Mouse (Mus musculus): ENCODE data around the gene Fstl1. TPM values are rescaled to one million over a fixed set of nuclear protein-coding genes. Genes with fewer than 3 reads are reported as not detected.

Fstl1 gene
- polyA plus RNA-seq, 1 experiment from 2014 or later = 641 TPM

- DNase-seq (ENCODE audit: low spot score) = peak; percentile 44
- H3K36me3 ChIP-seq (ENCODE audit: insufficient read depth, low read length) = no peaks in the 10 kb centered on the region
- no peak for TF ChIP-seq CTCF (IDR thresholded peaks at IDR 0.05; ENCODE audit: low read depth)
- ATAC-seq (replicated peaks; ENCODE audit: low FRiP score, low read depth) = no peak
- 74% methylated on average over 7 of the region's 7 CpGs for WGBS
- H3K27me3 ChIP-seq (ENCODE audit: insufficient read depth, low read length) = no peaks in the 10 kb centered on the region
- H3K4me2 ChIP-seq (ENCODE audit: low read length) = no peak overlapping the region
- no peak overlapping the region for H3K9ac ChIP-seq (ENCODE audit: low read depth, low read length)
- H3K4me1 ChIP-seq (replicated peaks; ENCODE audit: insufficient read depth, low read length) = no peaks in the 10 kb centered on the region
- no peaks in the 10 kb centered on the region for H3K9me3 ChIP-seq (replicated peaks; ENCODE audit: low read length)
- H3K27ac ChIP-seq = no peak overlapping the region
- no peak overlapping the region for H3K4me3 ChIP-seq (replicated peaks; ENCODE audit: low read depth, low read length)
Measured at GRCm38 (mm10) chr16:37845202-37845925, 68.7 kb downstream of the Fstl1 start.

GRCm38 (mm10) chr16:37847081-37847480 is 70.4 kb downstream of the Fstl1 start:
- ATAC-seq (replicated peaks; ENCODE audit: low FRiP score, low read depth) (no peak), DNase-seq (ENCODE audit: low spot score) (no peak)
- H3K9ac ChIP-seq (ENCODE audit: low read depth, low read length) = no peak overlapping the region
- H3K27ac ChIP-seq = no peak overlapping the region
- no peaks in the 10 kb centered on the region for H3K27me3 ChIP-seq (ENCODE audit: insufficient read depth, low read length)
- no peak overlapping the region for H3K4me2 ChIP-seq (ENCODE audit: low read length)
- H3K4me3 ChIP-seq (replicated peaks; ENCODE audit: low read depth, low read length) = no peak overlapping the region
- WGBS = 79% methylated on average over 3 of the region's 3 CpGs
- no peaks in the 10 kb centered on the region for H3K4me1 ChIP-seq (replicated peaks; ENCODE audit: insufficient read depth, low read length)
- no peaks in the 10 kb centered on the region for H3K9me3 ChIP-seq (replicated peaks; ENCODE audit: low read length)
- no peak for TF ChIP-seq CTCF (IDR thresholded peaks at IDR 0.05; ENCODE audit: low read depth)
- no peaks in the 10 kb centered on the region for H3K36me3 ChIP-seq (ENCODE audit: insufficient read depth, low read length)

- 0 out of 2 replicates have a peak, but pooled peaks cover 4% of the 10 kb centered on the region for H3K4me1 ChIP-seq (replicated peaks; ENCODE audit: insufficient read depth, low read length)
- H3K36me3 ChIP-seq (ENCODE audit: insufficient read depth, low read length) = no peaks in the 10 kb centered on the region
- H3K27ac ChIP-seq = peak overlapping the region; percentile 57
- H3K4me2 ChIP-seq (ENCODE audit: low read length) = no peak overlapping the region
- no peak overlapping the region for H3K9ac ChIP-seq (ENCODE audit: low read depth, low read length)
- no peaks in the 10 kb centered on the region for H3K27me3 ChIP-seq (ENCODE audit: insufficient read depth, low read length)
- DNase-seq (ENCODE audit: low spot score) = peak; percentile 73
- H3K9me3 ChIP-seq (replicated peaks; ENCODE audit: low read length) = no peaks in the 10 kb centered on the region
- WGBS = 21% methylated on average over 5 of the region's 5 CpGs
- ATAC-seq (replicated peaks; ENCODE audit: low FRiP score, low read depth) = no peak
- H3K4me3 ChIP-seq (replicated peaks; ENCODE audit: low read depth, low read length) = no peak overlapping the region
- TF ChIP-seq CTCF (IDR thresholded peaks at IDR 0.05; ENCODE audit: low read depth) = no peak
Measured at GRCm38 (mm10) chr16:37851366-37851765, 74.7 kb downstream of the Fstl1 start.

- Histone ChIP-seq H3K4me1 (replicated peaks; ENCODE audit: insufficient read depth, low read length) (0 out of 2 replicates have a peak, but pooled peaks cover 4% of the 10 kb centered on the region), H3K27ac (no peak overlapping the region), H3K27me3 (ENCODE audit: insufficient read depth, low read length) (no peaks in the 10 kb centered on the region), H3K36me3 (ENCODE audit: insufficient read depth, low read length) (no peaks in the 10 kb centered on the region), H3K4me3 (replicated peaks; ENCODE audit: low read depth, low read length) (no peak overlapping the region), H3K9ac (ENCODE audit: low read depth, low read length) (no peak overlapping the region), H3K9me3 (replicated peaks; ENCODE audit: low read length) (no peaks in the 10 kb centered on the region), H3K4me2 (ENCODE audit: low read length) (no peak overlapping the region)
- ATAC-seq (replicated peaks; ENCODE audit: low FRiP score, low read depth) = no peak
- no peak for TF ChIP-seq CTCF (IDR thresholded peaks at IDR 0.05; ENCODE audit: low read depth)
- no peak for DNase-seq (ENCODE audit: low spot score)
- WGBS = 35% methylated on average over 9 of the region's 9 CpGs
Measured at GRCm38 (mm10) chr16:37853279-37853678, 76.6 kb downstream of the Fstl1 start.

GRCm38 (mm10) chr16:37854054-37854453 is 77.4 kb downstream of the Fstl1 start:
- 74% methylated on average over 14 of the region's 14 CpGs for WGBS
- Histone ChIP-seq H3K27me3 (ENCODE audit: insufficient read depth, low read length) (no peaks in the 10 kb centered on the region), H3K4me1 (replicated peaks; ENCODE audit: insufficient read depth, low read length) (0 out of 2 replicates have a peak, but pooled peaks cover 4% of the 10 kb centered on the region), H3K36me3 (ENCODE audit: insufficient read depth, low read length) (no peaks in the 10 kb centered on the region), H3K9me3 (replicated peaks; ENCODE audit: low read length) (no peaks in the 10 kb centered on the region), H3K27ac (no peak overlapping the region), H3K4me2 (ENCODE audit: low read length) (no peak overlapping the region), H3K4me3 (replicated peaks; ENCODE audit: low read depth, low read length) (no peak overlapping the region), H3K9ac (ENCODE audit: low read depth, low read length) (no peak overlapping the region)
- no peak for TF ChIP-seq CTCF (IDR thresholded peaks at IDR 0.05; ENCODE audit: low read depth)
- DNase-seq (ENCODE audit: low spot score) (no peak), ATAC-seq (replicated peaks; ENCODE audit: low FRiP score, low read depth) (no peak)

GRCm38 (mm10) chr16:37854593-37854992 is 77.9 kb downstream of the Fstl1 start:
- 0 out of 2 replicates have a peak, but pooled peaks cover 4% of the 10 kb centered on the region for H3K4me1 ChIP-seq (replicated peaks; ENCODE audit: insufficient read depth, low read length)
- no peak overlapping the region for H3K27ac ChIP-seq
- ATAC-seq (replicated peaks; ENCODE audit: low FRiP score, low read depth) (no peak), DNase-seq (ENCODE audit: low spot score) (no peak)
- H3K9me3 ChIP-seq (replicated peaks; ENCODE audit: low read length) = no peaks in the 10 kb centered on the region
- WGBS = 56% methylated on average over 5 of the region's 5 CpGs
- no peak overlapping the region for H3K4me3 ChIP-seq (replicated peaks; ENCODE audit: low read depth, low read length)
- H3K4me2 ChIP-seq (ENCODE audit: low read length) = no peak overlapping the region
- H3K27me3 ChIP-seq (ENCODE audit: insufficient read depth, low read length) = no peaks in the 10 kb centered on the region
- H3K36me3 ChIP-seq (ENCODE audit: insufficient read depth, low read length) = no peaks in the 10 kb centered on the region
- no peak for TF ChIP-seq CTCF (IDR thresholded peaks at IDR 0.05; ENCODE audit: low read depth)
- no peak overlapping the region for H3K9ac ChIP-seq (ENCODE audit: low read depth, low read length)

All from kidney, postnatal 0 days (tissue).